Mouse (Mus musculus) ES-E14 (cell line): ENCODE data around the gene Tspan31. TPM values are rescaled to one million over a fixed set of nuclear protein-coding genes. Genes with fewer than 3 reads are reported as not detected.

Experiments
- DNase-seq: peaks from one replicate; pipeline ENCODE4 v3.0.0-alpha.2; 2013; ENCODE audit warnings: low read depth, low spot score
- H3K27ac ChIP-seq: 2 replicates; pipeline ENCODE4 v1.5.1; 2012; ENCODE audit warnings: low read depth, mild to moderate bottlenecking, low read length, moderate library complexity, mixed read lengths; ENCODE audit not compliant: poor library complexity, insufficient read depth, severe bottlenecking
- H3K36me3 ChIP-seq: 2 replicates; pipeline ENCODE4 v1.6.1; 2012; ENCODE audit warnings: mild to moderate bottlenecking, low read length, moderate library complexity, mixed read lengths; ENCODE audit not compliant: control insufficient read depth, poor library complexity, insufficient read depth, severe bottlenecking
- H3K4me1 ChIP-seq, 2 experiments: fragments of 150-350 bp in 1 of 2; sonication (generic) in 1 of 2; 2 replicates each; pipeline ENCODE4 v1.6.1; 2012; ENCODE audit warnings: low read length in 2 of 2, mild to moderate bottlenecking in 1 of 2, mixed read lengths in 1 of 2; ENCODE audit not compliant: control insufficient read depth in 2 of 2, insufficient read depth in 2 of 2, poor library complexity in 1 of 2
- H3K4me3 ChIP-seq, 2 experiments: fragments of 150-350 bp in 1 of 2; sonication (generic) in 1 of 2; 2 replicates each; pipeline ENCODE4 v1.5.1; 2012; ENCODE audit warnings: low read length in 2 of 2, low read depth in 1 of 2, mild to moderate bottlenecking in 1 of 2, mixed read lengths in 1 of 2; ENCODE audit not compliant: insufficient read depth in 1 of 2, poor library complexity in 1 of 2, severe bottlenecking in 1 of 2
- H3K9ac ChIP-seq: 2 replicates; pipeline ENCODE4 v1.6.1; 2012; ENCODE audit warnings: low read depth, mild to moderate bottlenecking, low read length, mixed read lengths; ENCODE audit not compliant: poor library complexity, insufficient read depth, severe bottlenecking
- H3K9me3 ChIP-seq: fragments of 150-350 bp; sonication (generic); 2 replicates; pipeline ENCODE4 v1.6.1; 2012; ENCODE audit warnings: low read depth, mild to moderate bottlenecking, low read length; ENCODE audit not compliant: control insufficient read depth, insufficient read depth
- CHD2 ChIP-seq: IDR thresholded peaks from 2 replicates; pipeline ENCODE4 v1.6.1; 2014; ENCODE audit warnings: mild to moderate bottlenecking, low read depth, low read length, inconsistent platforms
- HCFC1 ChIP-seq: IDR thresholded peaks from 2 replicates; pipeline ENCODE4 v1.6.1; 2012; ENCODE audit warnings: low read length, inconsistent platforms, borderline replicate concordance; ENCODE audit not compliant: insufficient read depth
- MAFK ChIP-seq: IDR thresholded peaks from 2 replicates; pipeline ENCODE4 v1.6.1; 2014; ENCODE audit warnings: mild to moderate bottlenecking, low read depth, low read length, inconsistent platforms; ENCODE audit not compliant: insufficient read depth
- ZC3H11A ChIP-seq: IDR thresholded peaks from 2 replicates; pipeline ENCODE4 v1.6.1; 2012; ENCODE audit warnings: low read depth, mild to moderate bottlenecking, inconsistent platforms, low read length, borderline replicate concordance
- ZNF384 ChIP-seq: IDR thresholded peaks from 2 replicates; pipeline ENCODE4 v1.6.1; 2012; ENCODE audit warnings: low read depth, low read length, inconsistent platforms
- in situ Hi-C, 2 experiments: fragments of 600-800 bp; cut with MboI; formaldehyde crosslinking; loops; one replicate each; pipeline ENCODE4 v1.15.1; 2025; ENCODE audit warnings: low sequenced_read_pairs in 2 of 2, inconsistent platforms in 1 of 2; ENCODE audit not compliant: unreplicated experiment in 2 of 2
- total RNA-seq: library from RNA; depleted of rRNA; stranded (reverse); fragments of 300-350 nt; gene quantifications from 2 replicates; pipeline ENCODE4 v1.2.3, GENCODE M21; 2012

The Tspan31 gene
- total RNA-seq, 1 experiment: 121 TPM

- no peak overlapping the region for H3K27ac ChIP-seq
- in situ Hi-C loops: no loop called here
- no peak for DNase-seq
- H3K36me3 ChIP-seq: no peaks in the 10 kb centered on the region
- H3K4me1 ChIP-seq: peaks cover 0 to 12% of the 10 kb centered on the region in 2 experiments; a peak in 1 of 4 replicates
- TF ChIP-seq MAFK: no peak
- no peak for TF ChIP-seq HCFC1
- no peak for TF ChIP-seq ZC3H11A
- TF ChIP-seq ZNF384: no peak
- TF ChIP-seq CHD2: no peak
- H3K9ac ChIP-seq: peak overlapping the region; percentile 58; the same call in 1 of the 2 replicates
- H3K9me3 ChIP-seq: no peaks in the 10 kb centered on the region
- peak overlapping the region; percentile 55 to 67 for H3K4me3 ChIP-seq
Measured at GRCm38 (mm10) chr10:127078677-127079575, 8.9 kb upstream of the Tspan31 start.

GRCm38 (mm10) chr10:127078001-127078676, 8.1 kb upstream of the Tspan31 start:
- no peak overlapping the region for H3K9ac ChIP-seq
- no peak for TF ChIP-seq ZNF384
- TF ChIP-seq ZC3H11A: no peak
- TF ChIP-seq MAFK: no peak
- TF ChIP-seq HCFC1: no peak
- TF ChIP-seq CHD2: no peak
- H3K36me3 ChIP-seq: no peaks in the 10 kb centered on the region
- H3K9me3 ChIP-seq: no peaks in the 10 kb centered on the region
- peaks cover 0 to 12% of the 10 kb centered on the region in 2 experiments; a peak in 1 of 4 replicates for H3K4me1 ChIP-seq
- in situ Hi-C loops: no loop called here
- no peak overlapping the region for H3K27ac ChIP-seq
- H3K4me3 ChIP-seq: 0 out of 4 replicates have a peak overlapping the region, but pooled peaks of 1 of the 2 experiments have one; percentile 6
- no peak for DNase-seq

- no peak for TF ChIP-seq HCFC1
- no peak for TF ChIP-seq MAFK
- no peak for TF ChIP-seq ZNF384
- no peak for TF ChIP-seq ZC3H11A
- no peak for TF ChIP-seq CHD2
- Histone ChIP-seq H3K9ac (no peak overlapping the region), H3K4me3 (no peak overlapping the region), H3K4me1 (peaks cover 0 to 12% of the 10 kb centered on the region in 2 experiments; a peak in 1 of 4 replicates), H3K9me3 (no peaks in the 10 kb centered on the region), H3K36me3 (no peaks in the 10 kb centered on the region), H3K27ac (no peak overlapping the region)
- in situ Hi-C loops: no loop called here
- no peak for DNase-seq
Measured at GRCm38 (mm10) chr10:127077515-127077914, 7.5 kb upstream of the Tspan31 start.

DNA sequence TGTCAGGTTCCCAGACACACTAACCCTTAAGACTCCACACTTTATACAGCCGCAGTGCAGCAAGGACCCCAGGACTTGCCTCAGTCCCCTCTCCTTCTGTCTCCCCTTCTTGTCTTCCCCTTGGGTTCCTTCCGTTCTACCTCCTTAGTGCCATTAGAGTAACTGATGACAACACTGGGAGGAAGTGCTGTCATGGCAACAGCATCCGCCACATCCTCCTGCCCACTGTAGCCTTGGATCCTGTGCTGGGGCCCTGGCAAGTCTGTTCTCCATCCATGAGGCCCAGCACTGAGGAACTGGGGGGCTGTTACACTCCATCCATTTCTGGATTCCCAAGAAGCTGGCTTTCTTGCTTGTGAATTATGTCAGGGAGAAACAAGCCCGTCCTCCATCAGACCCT, 6.0 kb upstream of the Tspan31 start:
- H3K4me3 ChIP-seq: no peak overlapping the region
- H3K4me1 ChIP-seq: peaks cover 0 to 12% of the 10 kb centered on the region in 2 experiments; a peak in 1 of 4 replicates
- H3K9me3 ChIP-seq: no peaks in the 10 kb centered on the region
- H3K36me3 ChIP-seq: no peaks in the 10 kb centered on the region
- in situ Hi-C loops: no loop called here
- H3K9ac ChIP-seq: no peak overlapping the region
- DNase-seq: no peak
- H3K27ac ChIP-seq: no peak overlapping the region
- TF ChIP-seq ZNF384 (no peak), CHD2 (no peak), HCFC1 (no peak), ZC3H11A (no peak), MAFK (no peak)
